Mouse (Mus musculus) cortical plate, adult 2 months (tissue): Measurements from ENCODE around the gene Mad1l1.

Experiments
- CTCF ChIP-seq: fragments of 200-500 bp; IDR thresholded peaks from 2 replicates; pipeline ENCODE4 v1.5.1; 2011; ENCODE audit warnings: mild to moderate bottlenecking, control low read depth, low read length; ENCODE audit not compliant: insufficient read depth; ENCODE audit errors: extremely low read depth
- POLR2A ChIP-seq: fragments of 200-500 bp; IDR thresholded peaks from 2 replicates; pipeline ENCODE4 v1.6.1; 2011; ENCODE audit warnings: mild to moderate bottlenecking, low read length, control low read depth; ENCODE audit not compliant: insufficient read depth; ENCODE audit errors: extremely low read depth

DNA sequence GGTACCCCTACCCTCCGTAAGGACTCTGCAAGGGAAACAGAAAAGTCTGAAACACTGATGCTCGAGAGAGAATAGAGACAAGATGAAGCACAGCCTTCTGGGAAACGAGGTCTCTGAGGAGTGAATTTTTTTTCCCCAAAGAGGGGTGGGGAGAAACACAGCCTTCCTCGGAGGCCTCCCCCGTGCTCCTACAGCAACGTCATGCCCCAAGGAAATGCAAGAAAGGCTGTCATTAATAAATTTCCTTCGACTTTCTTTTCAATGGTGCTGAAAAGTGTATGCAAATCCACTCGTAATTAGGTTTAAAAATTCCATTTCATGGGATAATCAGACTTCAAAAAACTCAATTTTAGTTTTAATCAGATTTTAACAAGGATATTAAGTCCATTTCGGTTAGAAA is 41.1 kb downstream of the Mad1l1 start:
- TF ChIP-seq POLR2A (no peak), CTCF (no peak)
